Mouse (Mus musculus): ENCODE data around the gene Arhgap28.
A peak's percentile ranks its signal among the peaks of the same experiment; 100 is the strongest.

Gene Arhgap28

GRCm38 (mm10) chr17:68003741-68004560 lies at the start of gene Arhgap28:
Arhgap28 (minus strand) TSS chr17:68004120.
- peak; percentile 91 for DNase-seq (ENCODE audit: extremely low read depth, low read depth, low spot score)

- no peak for DNase-seq (ENCODE audit: extremely low read depth, low read depth, low spot score)
Measured at GRCm38 (mm10) chr17:68046341-68046675, 42.4 kb upstream of the Arhgap28 start.

- no peak for DNase-seq (ENCODE audit: extremely low read depth, low read depth, low spot score)
Measured at GRCm38 (mm10) chr17:68045655-68046340, 41.9 kb upstream of the Arhgap28 start.

GRCm38 (mm10) chr17:68042377-68042776 lies 38.5 kb upstream of the Arhgap28 start:
- no peak for DNase-seq (ENCODE audit: extremely low read depth, low read depth, low spot score)

GRCm38 (mm10) chr17:68037011-68037410 lies 33.1 kb upstream of the Arhgap28 start:
- no peak for DNase-seq (ENCODE audit: extremely low read depth, low read depth, low spot score)

- DNase-seq (ENCODE audit: extremely low read depth, low read depth, low spot score): no peak
Measured at GRCm38 (mm10) chr17:68029495-68029894, 25.6 kb upstream of the Arhgap28 start.

GRCm38 (mm10) chr17:68028519-68028918 lies 24.6 kb upstream of the Arhgap28 start:
- DNase-seq (ENCODE audit: extremely low read depth, low read depth, low spot score): no peak

GRCm38 (mm10) chr17:68024327-68024726 lies 20.4 kb upstream of the Arhgap28 start:
- no peak for DNase-seq (ENCODE audit: extremely low read depth, low read depth, low spot score)

GRCm38 (mm10) chr17:68019466-68020065 lies 15.6 kb upstream of the Arhgap28 start:
- no peak for DNase-seq (ENCODE audit: extremely low read depth, low read depth, low spot score)

- no peak for DNase-seq (ENCODE audit: extremely low read depth, low read depth, low spot score)
Measured at GRCm38 (mm10) chr17:68017095-68017494, 13.2 kb upstream of the Arhgap28 start.

- DNase-seq (ENCODE audit: extremely low read depth, low read depth, low spot score): no peak
Measured at GRCm38 (mm10) chr17:68011606-68012005, 7.7 kb upstream of the Arhgap28 start.

GRCm38 (mm10) chr17:68010041-68010440 lies 6.1 kb upstream of the Arhgap28 start:
- no peak for DNase-seq (ENCODE audit: extremely low read depth, low read depth, low spot score)

GRCm38 (mm10) chr17:68004581-68005330 lies 836 bp upstream of the Arhgap28 start:
- DNase-seq (ENCODE audit: extremely low read depth, low read depth, low spot score): no peak

- peak; percentile 57 for DNase-seq (ENCODE audit: extremely low read depth, low read depth, low spot score)
Measured at GRCm38 (mm10) chr17:68002608-68003595, 1.0 kb downstream of the Arhgap28 start.

- no peak for DNase-seq (ENCODE audit: extremely low read depth, low read depth, low spot score)
Measured at GRCm38 (mm10) chr17:67999801-68000200, 4.1 kb downstream of the Arhgap28 start.

GRCm38 (mm10) chr17:67996769-67997155 lies 7.2 kb downstream of the Arhgap28 start:
- no peak for DNase-seq (ENCODE audit: extremely low read depth, low read depth, low spot score)

- DNase-seq (ENCODE audit: extremely low read depth, low read depth, low spot score): no peak
Measured at GRCm38 (mm10) chr17:67996097-67996768, 7.7 kb downstream of the Arhgap28 start.

GRCm38 (mm10) chr17:67995277-67995819 lies 8.6 kb downstream of the Arhgap28 start:
- no peak for DNase-seq (ENCODE audit: extremely low read depth, low read depth, low spot score)

- no peak for DNase-seq (ENCODE audit: extremely low read depth, low read depth, low spot score)
Measured at GRCm38 (mm10) chr17:67994861-67995260, 9.1 kb downstream of the Arhgap28 start.

Measured in fat pad, adult 2 months (tissue).